Mouse (Mus musculus) neural tube, embryonic 12.5 days (tissue): ENCODE data around the gene Pla2g5. TPM values are rescaled to one million over a fixed set of nuclear protein-coding genes. Genes with fewer than 3 reads are reported as not detected.
"Not testable (repeated sequence)": the region's sequence is repeated elsewhere in the genome, so short reads cannot be mapped to it uniquely, and the experiment has no call there.

Experiments used
- ATAC-seq: fragments of 200-750 bp; cut with Nextera tagmentation; 2 replicates; pipeline ENCODE4 v1.8.0; 2017; ENCODE audit warnings: low read depth, mild to moderate bottlenecking, moderate TSS enrichment, moderate library complexity; ENCODE audit not compliant: low FRiP score
- H3K27ac ChIP-seq: fragments of 300-500 bp; sonication (generic); 2 replicates; pipeline ENCODE4 v1.5.1; 2016
- H3K27me3 ChIP-seq: fragments of 300-500 bp; sonication (generic); replicated peaks from 2 replicates; pipeline ENCODE4 v1.6.1; 2016; ENCODE audit warnings: mild to moderate bottlenecking
- H3K36me3 ChIP-seq: fragments of 300-500 bp; sonication (generic); 2 replicates; pipeline ENCODE4 v1.6.1; 2016; ENCODE audit warnings: mild to moderate bottlenecking
- H3K4me1 ChIP-seq: fragments of 300-500 bp; sonication (generic); 2 replicates; pipeline ENCODE4 v1.6.1; 2016
- H3K4me2 ChIP-seq: fragments of 300-500 bp; sonication (generic); replicated peaks from 2 replicates; pipeline ENCODE4 v1.6.1; 2016; ENCODE audit warnings: mild to moderate bottlenecking
- H3K4me3 ChIP-seq: fragments of 300-500 bp; sonication (generic); 2 replicates; pipeline ENCODE4 v1.5.1; 2016
- H3K9ac ChIP-seq: fragments of 300-500 bp; sonication (generic); 2 replicates; pipeline ENCODE4 v1.6.1; 2016; ENCODE audit warnings: mild to moderate bottlenecking
- H3K9me3 ChIP-seq: fragments of 300-500 bp; sonication (generic); 2 replicates; pipeline ENCODE4 v1.6.1; 2016; ENCODE audit warnings: mild to moderate bottlenecking
- whole genome bisulfite sequencing: fragments of 180-500 bp; shearing (Covaris S2); methylation state at CpG from one replicate; pipeline ENCODE4 v1.1.7; 2016; 5-methylcytosine and 5-hydroxymethylcytosine counted together
- polyA plus RNA-seq: library from polyadenylated mRNA; unstranded; fragments of >200 nt; fragmentation: Nextera tagmentation; extraction: Ambion mirVana; gene quantifications from 2 replicates; pipeline ENCODE4 v1.2.1, GENCODE M21; 2016

The Pla2g5 gene
- polyA plus RNA-seq, 1 experiment from 2014 or later, result not detected

GRCm38 (mm10) chr4:138855092-138855632 is 8.1 kb downstream of the Pla2g5 start:
- Histone ChIP-seq H3K4me2 (no peak overlapping the region), H3K9me3 (no peaks in the 10 kb centered on the region), H3K4me3 (no peak overlapping the region), H3K4me1 (no peaks in the 10 kb centered on the region), H3K27me3 (no peaks in the 10 kb centered on the region), H3K9ac (no peak overlapping the region), H3K36me3 (no peaks in the 10 kb centered on the region), H3K27ac (no peak overlapping the region)
- WGBS, result 88% methylated on average over 9 of the region's 9 CpGs
- no peak for ATAC-seq

- WGBS, result 72% methylated on average over 6 of the region's 6 CpGs
- Histone ChIP-seq H3K27ac (no peak overlapping the region), H3K9me3 (no peaks in the 10 kb centered on the region), H3K27me3 (no peaks in the 10 kb centered on the region), H3K4me3 (no peak overlapping the region), H3K36me3 (no peaks in the 10 kb centered on the region), H3K9ac (no peak overlapping the region), H3K4me2 (no peak overlapping the region), H3K4me1 (no peaks in the 10 kb centered on the region)
- ATAC-seq, result no peak
Measured at GRCm38 (mm10) chr4:138852961-138853360, 10.3 kb downstream of the Pla2g5 start.

GRCm38 (mm10) chr4:138851463-138851862 is 11.8 kb downstream of the Pla2g5 start:
- no peak overlapping the region for H3K27ac ChIP-seq
- H3K9ac ChIP-seq, result no peak overlapping the region
- H3K9me3 ChIP-seq, result no peaks in the 10 kb centered on the region
- H3K4me3 ChIP-seq, result no peak overlapping the region
- no peaks in the 10 kb centered on the region for H3K36me3 ChIP-seq
- 8% methylated on average over 4 of the region's 4 CpGs for WGBS
- H3K4me2 ChIP-seq, result no peak overlapping the region
- no peaks in the 10 kb centered on the region for H3K4me1 ChIP-seq
- H3K27me3 ChIP-seq, result no peaks in the 10 kb centered on the region
- no peak for ATAC-seq

GRCm38 (mm10) chr4:138841386-138841785 is 21.9 kb downstream of the Pla2g5 start:
- 88% methylated on average over 7 of the region's 7 CpGs for WGBS
- ATAC-seq, result no peak

GRCm38 (mm10) chr4:138840726-138841125 is 22.6 kb downstream of the Pla2g5 start:
- H3K4me1 ChIP-seq, result no peaks in the 10 kb centered on the region
- ATAC-seq, result no peak
- H3K36me3 ChIP-seq, result no peaks in the 10 kb centered on the region
- H3K9ac ChIP-seq, result no peak overlapping the region
- peaks cover 25% of the 10 kb centered on the region for H3K9me3 ChIP-seq
- 89% methylated on average over 8 of the region's 8 CpGs for WGBS
- H3K4me3 ChIP-seq, result no peak overlapping the region
- H3K4me2 ChIP-seq, result no peak overlapping the region
- no peak overlapping the region for H3K27ac ChIP-seq
- H3K27me3 ChIP-seq, result no peaks in the 10 kb centered on the region

More at GRCm38 (mm10) chr4:138841386-138841785, 21.9 kb downstream of the Pla2g5 start:
- Histone ChIP-seq H3K4me1 (no peaks in the 10 kb centered on the region), H3K4me2 (no peak overlapping the region), H3K9ac (no peak overlapping the region), H3K9me3 (peaks cover 25% of the 10 kb centered on the region), H3K4me3 (no peak overlapping the region), H3K27ac (no peak overlapping the region), H3K27me3 (no peaks in the 10 kb centered on the region), H3K36me3 (no peaks in the 10 kb centered on the region)

GRCm38 (mm10) chr4:138839806-138840205 is 23.5 kb downstream of the Pla2g5 start:
- ATAC-seq, result no peak
- Histone ChIP-seq H3K36me3 (no peaks in the 10 kb centered on the region), H3K27me3 (no peaks in the 10 kb centered on the region), H3K4me2 (no peak overlapping the region), H3K4me1 (no peaks in the 10 kb centered on the region), H3K9me3 (peaks cover 17% of the 10 kb centered on the region), H3K4me3 (no peak overlapping the region), H3K27ac (no peak overlapping the region), H3K9ac (no peak overlapping the region)
- WGBS, result 84% methylated on average over 6 of the region's 6 CpGs

- 70% methylated on average over 11 of the region's 11 CpGs for WGBS
- no peak for ATAC-seq
- H3K36me3 ChIP-seq, result no peaks in the 10 kb centered on the region
Measured at GRCm38 (mm10) chr4:138827147-138827546, 36.1 kb downstream of the Pla2g5 start.

GRCm38 (mm10) chr4:138825751-138826567 is 37.3 kb downstream of the Pla2g5 start:
- WGBS, result 48% methylated on average over 18 of the region's 18 CpGs
- Histone ChIP-seq H3K36me3 (no peaks in the 10 kb centered on the region), H3K9me3 (0 out of 2 replicates have a peak, but pooled peaks cover 6% of the 10 kb centered on the region), H3K4me2 (no peak overlapping the region), H3K4me1 (peaks cover 4% of the 10 kb centered on the region; the same call in 1 of the 2 replicates), H3K27ac (no peak overlapping the region), H3K4me3 (no peak overlapping the region), H3K27me3 (no peaks in the 10 kb centered on the region), H3K9ac (no peak overlapping the region)
- ATAC-seq, result no peak

More at GRCm38 (mm10) chr4:138827147-138827546, 36.1 kb downstream of the Pla2g5 start:
- Histone ChIP-seq H3K4me3 (no peak overlapping the region), H3K4me2 (no peak overlapping the region), H3K4me1 (peaks cover 4% of the 10 kb centered on the region; the same call in 1 of the 2 replicates), H3K27me3 (no peaks in the 10 kb centered on the region), H3K27ac (no peak overlapping the region), H3K9ac (no peak overlapping the region), H3K9me3 (0 out of 2 replicates have a peak, but pooled peaks cover 4% of the 10 kb centered on the region)

GRCm38 (mm10) chr4:138824660-138825059 is 38.6 kb downstream of the Pla2g5 start:
- 82% methylated on average over 2 of the region's 2 CpGs for WGBS

GRCm38 (mm10) chr4:138824161-138824560 is 39.1 kb downstream of the Pla2g5 start:
- ATAC-seq, H3K4me3 ChIP-seq, H3K4me2 ChIP-seq, H3K27ac ChIP-seq, H3K9ac ChIP-seq, H3K4me1 ChIP-seq, H3K9me3 ChIP-seq, H3K27me3 ChIP-seq, H3K36me3 ChIP-seq: not testable (repeated sequence)
- WGBS, result 94% methylated on average over 2 of the region's 2 CpGs

More at GRCm38 (mm10) chr4:138824660-138825059, 38.6 kb downstream of the Pla2g5 start:
- Histone ChIP-seq H3K4me3 (no peak overlapping the region), H3K27ac (no peak overlapping the region), H3K9me3 (0 out of 2 replicates have a peak, but pooled peaks cover 6% of the 10 kb centered on the region), H3K4me2 (no peak overlapping the region), H3K4me1 (no peaks in the 10 kb centered on the region), H3K27me3 (no peaks in the 10 kb centered on the region), H3K9ac (no peak overlapping the region), H3K36me3 (no peaks in the 10 kb centered on the region)
- no peak for ATAC-seq

- ATAC-seq, result no peak
- no peak overlapping the region for H3K27ac ChIP-seq
- H3K4me3 ChIP-seq, result no peak overlapping the region
- 89% methylated on average over 2 of the region's 2 CpGs for WGBS
- H3K27me3 ChIP-seq, result no peaks in the 10 kb centered on the region; the same call in 1 of the 2 replicates
- no peaks in the 10 kb centered on the region for H3K4me1 ChIP-seq
- H3K4me2 ChIP-seq, result no peak overlapping the region
- H3K9ac ChIP-seq, result no peak overlapping the region
- H3K36me3 ChIP-seq, result no peaks in the 10 kb centered on the region
- H3K9me3 ChIP-seq, result 0 out of 2 replicates have a peak, but pooled peaks cover 6% of the 10 kb centered on the region
Measured at GRCm38 (mm10) chr4:138821036-138821435, 42.2 kb downstream of the Pla2g5 start.

GRCm38 (mm10) chr4:138819101-138819500 is 44.2 kb downstream of the Pla2g5 start:
- H3K27ac ChIP-seq, result no peak overlapping the region
- WGBS, result 61% methylated on average over 8 of the region's 8 CpGs
- no peaks in the 10 kb centered on the region for H3K4me1 ChIP-seq
- H3K4me3 ChIP-seq, result no peak overlapping the region
- 0 out of 2 replicates have a peak, but pooled peaks cover 6% of the 10 kb centered on the region for H3K9me3 ChIP-seq
- no peak for ATAC-seq
- no peaks in the 10 kb centered on the region; the same call in 1 of the 2 replicates for H3K27me3 ChIP-seq
- no peaks in the 10 kb centered on the region for H3K36me3 ChIP-seq
- H3K9ac ChIP-seq, result no peak overlapping the region
- H3K4me2 ChIP-seq, result no peak overlapping the region
